Mouse (Mus musculus) small intestine, adult 2 months (tissue): ENCODE measurements around the gene Nme3.

ENCODE experiments used
- CTCF ChIP-seq: fragments of 200-500 bp; IDR thresholded peaks from 2 replicates; pipeline ENCODE4 v1.5.1; 2012; ENCODE audit warnings: low read depth, mild to moderate bottlenecking, control low read depth, inconsistent platforms, low read length, moderate library complexity, mixed read lengths; ENCODE audit not compliant: insufficient replicate concordance, insufficient read length; ENCODE audit errors: extremely low read depth
- POLR2A ChIP-seq: fragments of 200-500 bp; IDR thresholded peaks from 2 replicates; pipeline ENCODE4 v1.6.1; 2012; ENCODE audit warnings: low read depth, mild to moderate bottlenecking, control low read depth, inconsistent platforms, low read length, moderate library complexity

- TF ChIP-seq CTCF = peak; percentile 66; the same call in 1 of the 2 replicates
- no peak for TF ChIP-seq POLR2A
Measured at GRCm38 (mm10) chr17:24881738-24882440, 14.4 kb upstream of the Nme3 start.
